Mouse (Mus musculus): ENCODE measurements around the gene 1700086D15Rik.

GRCm38 (mm10) chr11:65161881-65162766, 2.4 kb upstream of the 1700086D15Rik start:
- TF ChIP-seq EP300 (optimal IDR thresholded peaks at IDR 0.05) (no peak), CTCF (IDR thresholded peaks at IDR 0.05; ENCODE audit: low read depth) (no peak)
